Mouse (Mus musculus) hindbrain, embryonic 10.5 days (tissue): ENCODE measurements around the gene Psme2b. TPM values are rescaled to one million over a fixed set of nuclear protein-coding genes. Genes with fewer than 3 reads are reported as not detected.
"Not testable (repeated sequence)": the region's sequence is repeated elsewhere in the genome, so short reads cannot be mapped to it uniquely, and the experiment has no call there.

Source experiments
- DNase-seq: peaks from one replicate; pipeline ENCODE4 v3.0.0-alpha.2; 2017; ENCODE audit warnings: low spot score
- H3K27ac ChIP-seq: fragments of 300-500 bp; sonication (generic); 2 replicates; pipeline ENCODE4 v1.5.1; 2016; ENCODE audit warnings: mild to moderate bottlenecking, moderate library complexity
- H3K27me3 ChIP-seq: fragments of 300-500 bp; sonication (generic); 2 replicates; pipeline ENCODE4 v1.6.1; 2016; ENCODE audit warnings: mild to moderate bottlenecking; ENCODE audit not compliant: poor library complexity, insufficient read depth, severe bottlenecking
- H3K36me3 ChIP-seq: fragments of 300-500 bp; sonication (generic); 2 replicates; pipeline ENCODE4 v1.6.1; 2016; ENCODE audit warnings: mild to moderate bottlenecking, moderate library complexity
- H3K4me1 ChIP-seq: fragments of 300-500 bp; sonication (generic); replicated peaks from 2 replicates; pipeline ENCODE4 v1.6.1; 2016; ENCODE audit warnings: mild to moderate bottlenecking
- H3K4me3 ChIP-seq: fragments of 300-500 bp; sonication (generic); 2 replicates; pipeline ENCODE4 v1.5.1; 2016; ENCODE audit warnings: mild to moderate bottlenecking, moderate library complexity
- H3K9me3 ChIP-seq: fragments of 300-500 bp; sonication (generic); 2 replicates; pipeline ENCODE4 v1.6.1; 2016; ENCODE audit warnings: mild to moderate bottlenecking, moderate library complexity
- WGBS: fragments of 180-500 bp; shearing (Covaris S2); methylation state at CpG from one replicate; pipeline ENCODE4 v1.1.7; 2016; 5-methylcytosine and 5-hydroxymethylcytosine counted together
- polyA plus RNA-seq: library from polyadenylated mRNA; unstranded; fragments of >200 nt; fragmentation: Nextera tagmentation; extraction: Ambion mirVana; gene quantifications from 2 replicates; pipeline ENCODE4 v1.2.1, GENCODE M21; 2016

Gene Psme2b
- polyA plus RNA-seq, 1 experiment from 2014 or later = 2.0 TPM

DNA sequence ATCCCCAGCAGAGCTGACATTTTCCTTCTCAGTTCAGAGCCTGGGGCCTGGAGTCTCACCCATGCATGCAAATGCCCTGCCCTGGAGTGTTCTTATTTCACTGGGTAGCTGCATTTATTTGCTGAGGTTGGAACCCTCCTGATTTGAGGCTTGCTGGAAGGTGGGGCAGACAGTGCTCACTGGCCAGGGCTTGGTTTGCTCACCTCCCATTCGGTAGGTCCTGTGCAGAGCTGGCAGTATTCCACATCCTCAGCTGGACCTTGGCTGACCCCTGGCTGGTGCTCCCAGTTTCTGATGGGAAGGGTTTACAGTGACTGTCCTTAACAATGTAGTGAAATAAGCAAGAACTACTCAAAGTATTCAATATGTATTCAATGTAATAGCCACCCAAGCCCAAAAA lies 12.1 kb downstream of the Psme2b start:
- DNase-seq, H3K9me3 ChIP-seq, H3K4me1 ChIP-seq, H3K27me3 ChIP-seq, H3K4me3 ChIP-seq, H3K27ac ChIP-seq, H3K36me3 ChIP-seq: not testable (repeated sequence)
- WGBS = 86% methylated on average over 1 of the region's 1 CpGs

DNA sequence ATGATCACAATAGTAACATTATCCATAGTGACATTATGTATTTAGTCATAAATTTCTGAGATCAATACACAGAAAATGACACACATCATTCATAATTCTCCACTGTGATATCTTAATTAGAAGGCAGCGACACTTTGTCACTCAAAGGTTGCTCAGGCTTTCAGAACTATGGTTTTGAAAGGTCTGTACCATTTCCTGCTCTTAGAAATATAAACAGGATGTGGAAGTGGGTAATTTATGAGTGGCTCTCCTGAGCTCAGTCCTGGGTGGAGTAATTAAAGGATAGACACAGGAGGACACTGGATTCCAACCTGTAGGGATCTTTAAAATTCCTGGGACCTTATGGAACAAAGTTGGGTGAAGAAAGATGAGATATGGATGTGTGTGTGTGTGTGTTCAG lies 12.6 kb downstream of the Psme2b start:
- not testable (repeated sequence) for H3K27ac ChIP-seq, H3K4me3 ChIP-seq, H3K9me3 ChIP-seq, H3K27me3 ChIP-seq, H3K4me1 ChIP-seq, DNase-seq, H3K36me3 ChIP-seq
- 90% methylated on average over 1 of the region's 1 CpGs for WGBS

DNA sequence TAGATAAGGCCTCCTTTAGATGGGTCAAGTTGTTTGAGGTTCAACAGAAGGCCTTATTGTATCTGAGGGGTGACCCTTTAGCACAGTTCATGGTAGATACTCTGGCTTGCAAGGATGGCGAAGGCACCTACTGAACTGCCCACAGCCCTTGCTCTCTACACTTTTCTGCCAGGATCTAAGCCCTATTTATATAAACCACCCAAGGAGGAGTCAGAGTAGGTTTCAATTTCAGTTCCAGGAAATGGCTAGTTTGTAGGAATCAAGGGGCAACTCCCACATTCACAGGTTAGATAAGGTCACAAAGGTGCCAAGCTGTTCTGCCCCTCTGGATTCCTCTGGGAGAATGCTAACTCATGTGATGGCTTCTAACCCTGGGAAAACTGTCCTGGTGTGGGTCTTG lies 17.9 kb downstream of the Psme2b start:
- H3K4me3 ChIP-seq, H3K27me3 ChIP-seq, H3K9me3 ChIP-seq, H3K36me3 ChIP-seq, H3K27ac ChIP-seq, DNase-seq, H3K4me1 ChIP-seq: not testable (repeated sequence)
- WGBS = 95% methylated on average over 1 of the region's 1 CpGs

DNA sequence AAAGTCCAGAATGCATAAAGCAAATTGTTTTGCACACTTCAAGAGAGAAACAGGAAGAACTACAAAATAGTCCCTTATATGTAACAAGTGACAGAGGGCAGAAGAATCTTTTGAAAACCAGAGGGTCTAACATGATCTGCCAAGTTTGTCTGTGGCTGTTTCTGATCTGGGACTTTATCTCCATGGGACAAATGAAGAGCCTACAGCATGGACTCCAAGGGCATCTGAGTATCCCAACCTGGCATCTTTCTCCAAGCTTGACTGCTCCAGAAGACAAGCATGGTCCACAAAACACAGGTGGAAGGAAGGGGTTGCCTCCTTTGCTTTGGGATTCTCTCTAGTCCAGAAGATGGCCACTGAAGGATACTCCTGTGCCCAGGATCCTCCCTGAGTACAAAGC lies 19.6 kb downstream of the Psme2b start:
- H3K36me3 ChIP-seq, DNase-seq, H3K27ac ChIP-seq, H3K4me1 ChIP-seq, H3K4me3 ChIP-seq, H3K9me3 ChIP-seq, H3K27me3 ChIP-seq: not testable (repeated sequence)

DNA sequence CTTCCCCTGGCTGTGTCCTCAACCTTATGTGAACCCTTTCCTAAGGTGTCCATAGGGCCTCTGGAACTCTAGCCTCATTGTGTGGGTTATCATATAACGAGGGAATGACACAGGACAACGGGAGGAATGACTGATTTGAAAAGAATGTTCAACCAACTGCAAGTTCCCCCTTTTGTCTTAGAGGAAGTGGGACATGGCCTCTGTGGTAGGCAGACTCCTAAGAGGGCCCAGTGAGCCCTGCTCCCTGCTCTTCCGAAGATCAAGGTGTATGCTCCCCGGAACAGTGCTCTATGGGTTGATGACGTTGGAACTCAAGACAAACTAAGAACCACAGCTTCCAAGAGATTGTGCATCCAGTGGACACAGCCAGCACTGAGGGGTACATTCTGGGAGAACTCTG lies 22.2 kb downstream of the Psme2b start:
- not testable (repeated sequence) for H3K9me3 ChIP-seq, H3K4me1 ChIP-seq, H3K27me3 ChIP-seq, DNase-seq, H3K27ac ChIP-seq, H3K4me3 ChIP-seq, H3K36me3 ChIP-seq
- 93% methylated on average over 5 of the region's 5 CpGs for WGBS

DNA sequence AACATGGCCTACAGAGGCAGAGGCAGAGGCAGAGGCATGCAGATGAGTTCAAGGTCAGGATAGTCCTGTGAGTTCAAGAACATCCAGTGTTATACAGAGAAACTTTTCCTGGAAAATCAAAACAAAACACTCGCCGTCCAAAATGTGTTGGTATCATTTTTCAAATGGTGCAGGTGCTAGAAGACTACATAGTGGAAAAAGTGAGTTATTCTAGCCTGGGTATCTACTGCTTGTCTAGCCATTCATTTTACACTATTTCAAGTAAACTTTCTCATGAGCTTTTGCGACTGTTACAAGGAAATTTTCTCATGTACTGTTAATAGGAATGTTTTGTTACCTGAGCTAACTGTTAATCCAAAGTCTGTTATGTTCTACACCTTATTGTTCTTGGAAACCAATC lies 27.6 kb downstream of the Psme2b start:
- Histone ChIP-seq H3K9me3 (no peaks in the 10 kb centered on the region), H3K27me3 (no peaks in the 10 kb centered on the region), H3K27ac (no peak overlapping the region), H3K4me1 (no peaks in the 10 kb centered on the region), H3K4me3 (no peak overlapping the region), H3K36me3 (no peaks in the 10 kb centered on the region)
- DNase-seq = no peak
- 90% methylated on average over 3 of the region's 3 CpGs for WGBS

DNA sequence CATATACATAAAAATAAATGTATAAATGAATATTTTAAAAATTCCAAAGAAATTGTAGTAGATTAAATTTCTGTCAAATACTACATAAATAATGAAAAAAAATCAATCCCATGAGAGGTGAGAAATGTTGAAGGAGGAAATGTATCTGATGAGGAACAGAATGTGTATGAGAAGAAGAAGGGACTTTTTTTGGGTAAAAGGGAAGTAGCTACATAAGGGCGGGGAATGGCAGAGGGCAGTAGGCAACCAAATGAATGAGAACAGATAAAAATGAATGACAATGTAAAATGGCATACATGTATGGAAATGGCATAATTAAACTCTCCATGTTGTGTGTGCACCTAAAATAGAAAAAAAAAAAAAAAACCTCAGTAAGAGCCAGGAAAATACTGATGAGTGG lies 32.4 kb downstream of the Psme2b start:
- 88% methylated on average over 1 of the region's 1 CpGs for WGBS
- H3K27ac ChIP-seq = no peak overlapping the region
- no peak for DNase-seq
- H3K36me3 ChIP-seq = no peaks in the 10 kb centered on the region
- H3K4me3 ChIP-seq = no peak overlapping the region
- no peaks in the 10 kb centered on the region for H3K9me3 ChIP-seq
- no peaks in the 10 kb centered on the region for H3K4me1 ChIP-seq
- no peaks in the 10 kb centered on the region for H3K27me3 ChIP-seq

DNA sequence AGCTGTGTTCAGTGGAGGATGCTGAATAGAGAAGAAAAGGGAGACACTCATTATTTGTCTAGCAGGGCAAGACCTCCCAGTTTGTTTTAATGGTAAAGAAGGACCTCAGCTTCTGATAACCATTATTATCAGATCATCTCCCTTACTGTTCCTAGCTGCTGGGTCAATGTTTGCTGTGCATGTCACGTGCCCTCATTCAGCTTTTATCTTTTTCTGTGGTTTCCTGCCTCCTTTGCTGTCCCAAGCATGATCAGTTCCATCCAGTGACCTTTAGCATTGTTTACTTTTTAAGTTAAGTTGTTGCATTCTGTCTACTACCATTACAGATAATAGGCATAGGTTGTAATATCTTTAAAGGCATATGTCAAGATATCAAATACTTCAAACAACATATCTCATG lies 37.5 kb downstream of the Psme2b start:
- no peak for DNase-seq
- no peak overlapping the region for H3K27ac ChIP-seq
- H3K36me3 ChIP-seq = no peaks in the 10 kb centered on the region
- no peaks in the 10 kb centered on the region for H3K27me3 ChIP-seq
- H3K4me3 ChIP-seq = no peak overlapping the region
- H3K4me1 ChIP-seq = no peaks in the 10 kb centered on the region
- no peaks in the 10 kb centered on the region for H3K9me3 ChIP-seq
- 60% methylated on average over 1 of the region's 1 CpGs for whole genome bisulfite sequencing

DNA sequence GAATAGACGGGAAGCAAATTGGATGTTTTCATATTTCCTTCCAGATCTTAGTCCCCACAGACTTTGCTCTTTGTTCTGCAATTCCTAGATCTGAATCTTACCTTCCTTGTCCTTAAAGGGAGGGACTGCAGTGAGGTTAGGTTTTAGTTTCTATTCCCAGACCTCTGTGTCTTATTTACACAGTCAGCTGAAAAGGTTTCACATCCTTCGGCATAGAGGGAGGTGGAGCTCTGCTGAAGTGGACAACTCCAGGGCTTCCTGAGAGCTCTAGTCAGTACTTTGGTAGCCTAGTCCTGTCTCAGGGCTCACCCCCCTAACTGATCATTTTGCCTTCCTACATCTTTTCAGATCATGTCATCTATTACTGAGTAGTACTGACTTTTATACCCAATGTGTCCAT lies 44.0 kb downstream of the Psme2b start, which contains the start of gene Gm5431:
Gm5431 (minus strand) TSS at position 194 of the 400 bp plus-strand sequence.
- no peak within 1 kb of the TSS for H3K4me3 ChIP-seq
- H3K27me3 ChIP-seq = no peaks in the 10 kb centered on the region
- DNase-seq = no peak
- H3K27ac ChIP-seq = no peak within 1 kb of the TSS
- no peaks in the 10 kb centered on the region for H3K36me3 ChIP-seq
- H3K9me3 ChIP-seq = no peaks in the 10 kb centered on the region
- H3K4me1 ChIP-seq = no peaks in the 10 kb centered on the region
- 73% methylated on average over 2 of the region's 2 CpGs for WGBS

DNA sequence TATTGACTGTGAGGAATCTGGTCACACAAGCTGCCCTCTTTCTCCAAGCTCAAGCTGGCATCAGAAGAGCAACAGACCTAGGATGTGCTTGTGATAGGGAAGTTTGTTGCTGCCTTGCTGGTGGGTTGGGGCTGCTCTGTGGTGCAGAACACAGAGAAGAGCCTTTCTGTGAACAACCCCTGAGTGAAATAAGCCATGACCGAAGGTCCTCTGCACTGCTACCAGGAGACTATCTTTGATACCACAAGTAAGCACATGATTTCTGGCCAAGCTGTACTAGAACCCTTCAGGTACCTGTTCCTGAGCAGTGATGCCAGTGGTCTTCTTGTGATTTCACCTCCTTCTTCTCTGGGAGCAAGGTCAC lies 44.4 kb downstream of the Psme2b start:
- H3K4me3 ChIP-seq, H3K27ac ChIP-seq, H3K36me3 ChIP-seq, DNase-seq, H3K27me3 ChIP-seq, H3K9me3 ChIP-seq, H3K4me1 ChIP-seq: not testable (repeated sequence)
- 92% methylated on average over 1 of the region's 1 CpGs for whole genome bisulfite sequencing

DNA sequence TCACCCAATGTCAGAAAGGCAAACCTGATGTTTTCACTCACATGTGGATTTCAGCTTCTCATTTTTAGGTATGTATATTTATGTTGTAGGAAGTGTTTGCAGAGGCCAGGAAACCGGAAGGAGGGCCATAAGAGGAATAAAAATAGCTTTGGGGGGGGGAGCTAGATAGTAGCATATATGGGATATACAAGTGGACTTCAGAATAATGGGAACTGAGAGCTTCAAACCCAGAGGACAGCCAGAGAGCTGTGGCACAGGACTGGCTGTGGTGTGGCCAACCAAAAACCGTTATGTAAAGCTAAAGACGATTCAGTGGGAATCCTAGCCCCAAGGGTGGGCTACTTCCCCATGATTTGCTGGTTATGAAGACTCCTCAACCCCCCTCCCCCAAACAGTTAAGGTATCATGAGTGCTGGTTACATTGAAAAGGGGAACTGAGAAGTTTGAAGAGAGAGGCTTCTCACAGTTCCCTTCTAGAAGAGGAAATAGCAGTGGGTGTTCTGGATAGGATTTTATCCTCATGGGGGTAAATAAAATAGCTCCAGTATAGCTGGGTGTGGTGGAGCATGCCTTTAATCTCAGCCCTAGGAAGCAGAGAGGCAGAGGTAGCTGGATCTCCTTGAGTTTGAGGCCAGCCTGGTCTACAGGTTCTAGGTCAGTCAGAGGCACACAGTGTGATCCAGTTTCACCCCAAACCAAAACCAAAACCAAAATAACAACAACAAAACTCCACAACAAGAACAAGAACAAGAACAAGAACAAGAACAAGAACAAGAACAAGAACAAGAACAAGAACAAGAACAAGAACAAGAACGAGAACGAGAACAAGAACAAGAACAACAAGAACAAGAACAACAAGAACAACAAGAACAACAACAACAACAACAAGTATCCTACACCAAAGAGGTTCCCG lies 45.1 kb downstream of the Psme2b start:
- not testable (repeated sequence) for H3K27ac ChIP-seq, H3K36me3 ChIP-seq, H3K9me3 ChIP-seq, H3K4me3 ChIP-seq, H3K27me3 ChIP-seq, H3K4me1 ChIP-seq, DNase-seq
- 80% methylated on average over 6 of the region's 6 CpGs for WGBS

DNA sequence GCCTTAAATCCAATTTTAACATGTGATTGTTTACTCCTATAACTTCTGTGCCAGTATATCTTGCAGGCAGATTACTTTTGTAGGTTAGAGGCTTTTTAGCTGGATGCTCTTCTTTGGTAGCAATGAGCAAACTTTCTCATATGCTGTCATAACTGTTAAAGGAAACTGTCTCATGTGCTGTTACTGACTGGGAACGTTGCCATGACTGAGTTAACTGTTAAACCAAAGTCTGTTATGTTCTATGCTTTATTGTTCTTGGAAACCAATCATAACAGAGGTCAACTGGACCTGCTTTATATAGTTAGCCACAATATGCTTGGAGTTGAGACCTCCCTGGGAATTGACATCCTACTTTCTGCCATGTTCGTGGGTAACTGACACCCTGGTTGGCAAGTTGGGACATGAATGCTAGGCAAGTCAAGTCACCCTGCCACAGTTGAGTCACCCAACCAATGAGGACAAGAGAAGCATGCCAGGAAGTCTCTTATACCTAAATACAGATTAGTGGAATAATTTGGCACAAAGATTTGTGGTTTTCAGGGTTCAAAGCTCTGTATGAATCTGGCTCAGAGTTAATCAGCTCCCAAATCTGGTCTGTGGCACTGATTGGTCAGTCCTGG lies 47.1 kb downstream of the Psme2b start:
- DNase-seq = no peak
- Histone ChIP-seq H3K36me3 (no peaks in the 10 kb centered on the region), H3K9me3 (no peaks in the 10 kb centered on the region), H3K4me1 (no peaks in the 10 kb centered on the region), H3K27me3 (no peaks in the 10 kb centered on the region), H3K27ac (no peak overlapping the region), H3K4me3 (no peak overlapping the region)
- 84% methylated on average over 2 of the region's 2 CpGs for WGBS
